Mouse (Mus musculus): Measurements from ENCODE around the gene Defb35. TPM values are rescaled to one million over a fixed set of nuclear protein-coding genes. Genes with fewer than 3 reads are reported as not detected.

The Defb35 gene
- polyA plus RNA-seq (2012; rRNA removed), result not detected in 2 replicates

GRCm38 (mm10) chr8:21938052-21938451 lies at the start of gene Defb35:
TSS of gene Defb35 (plus strand) at chr8:21938352.

GRCm38 (mm10) chr8:21906290-21906689 lies 31.9 kb upstream of the Defb35 start, which contains the start of gene Defb11:
TSS of gene Defb11 (minus strand) at chr8:21906412.

GRCm38 (mm10) chr8:21932610-21933009 lies 5.5 kb upstream of the Defb35 start, which contains the start of gene Defb15:
TSS of gene Defb15 (minus strand) at chr8:21932710.

GRCm38 (mm10) chr8:21946462-21946861 lies 8.3 kb downstream of the Defb35 start, which contains the start of gene Defb13:
TSS of gene Defb13 (plus strand) at chr8:21946762.

DNA sequence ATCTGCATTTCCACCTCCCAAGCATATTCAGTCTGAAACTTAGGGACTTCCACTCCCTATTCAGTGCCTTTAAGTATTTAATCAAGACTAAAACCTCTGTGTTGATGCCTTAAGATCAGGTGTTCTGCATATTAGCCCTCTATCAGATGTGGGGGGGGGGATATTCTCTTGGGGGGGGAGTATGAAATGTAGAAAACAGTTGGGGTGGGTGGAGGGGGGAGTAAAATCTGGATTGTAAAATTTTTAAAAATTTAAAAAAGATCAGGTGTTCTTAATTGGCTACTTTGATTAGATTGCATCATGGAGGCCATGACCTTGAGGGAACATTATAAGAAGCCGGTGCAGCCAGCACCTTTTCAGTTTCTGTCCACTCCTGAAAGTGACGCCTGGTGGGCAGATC lies 20.3 kb downstream of the Defb35 start, which contains the start of gene Fam90a1a:
Gene Fam90a1a, plus strand, starts transcription at position 301 of the 400 bp plus-strand sequence.

DNA sequence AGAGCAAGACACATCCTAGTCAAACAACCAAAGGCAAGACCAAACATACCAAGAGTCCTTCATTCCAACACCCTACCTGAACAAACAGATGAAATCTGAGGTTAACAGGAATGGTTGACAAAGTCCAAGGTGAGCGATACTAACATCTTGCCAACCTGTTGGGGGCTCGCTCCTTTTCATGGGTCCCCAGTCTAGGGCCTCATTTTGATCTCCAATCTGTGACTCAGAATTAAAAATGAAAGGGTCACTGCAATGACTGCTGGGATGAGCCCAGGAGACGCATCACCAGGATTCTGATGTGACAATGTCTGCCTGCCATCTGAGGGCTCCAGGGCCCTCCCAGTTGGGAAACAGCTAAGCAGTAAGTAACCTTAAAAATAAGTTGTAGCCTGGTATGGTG lies 31.3 kb downstream of the Defb35 start, which contains the start of gene Ccdc70:
Gene Ccdc70, plus strand, starts transcription at position 301 of the 400 bp plus-strand sequence.

Other genes starting within 250 kb of the Defb35 start
- not detected in 2 replicates for gene AY761184, start 234.7 kb upstream of the Defb35 start, polyA plus RNA-seq (2012; rRNA removed)
- gene Defa24, start 203.9 kb upstream of the Defb35 start, polyA plus RNA-seq (2012; rRNA removed), result not detected in 2 replicates
- not detected in 2 replicates for gene Defb50, start 114.8 kb upstream of the Defb35 start, polyA plus RNA-seq (2012; rRNA removed)
- not detected in 2 replicates for gene Defb2, start 98.4 kb upstream of the Defb35 start, polyA plus RNA-seq (2012; rRNA removed)
- 0.50 TPM in 1 of 2 replicates, not detected in the other for gene Defb10, start 79.5 kb upstream of the Defb35 start, polyA plus RNA-seq (2012; rRNA removed)
- not detected in 2 replicates for gene Defb9, start 52.9 kb upstream of the Defb35 start, polyA plus RNA-seq (2012; rRNA removed)
- 12.3 and 15.2 TPM in 2 replicates for gene Defb11, start 31.9 kb upstream of the Defb35 start, polyA plus RNA-seq (2012; rRNA removed)
- not detected in 2 replicates for gene Defb15, start 5.6 kb upstream of the Defb35 start, polyA plus RNA-seq (2012; rRNA removed)
- not detected in 2 replicates for gene Defb13, start 8.4 kb downstream of the Defb35 start, polyA plus RNA-seq (2012; rRNA removed)
- not detected in 2 replicates for gene Fam90a1a, start 20.4 kb downstream of the Defb35 start, polyA plus RNA-seq (2012; rRNA removed)
- not detected in 2 replicates for gene Ccdc70, start 31.4 kb downstream of the Defb35 start, polyA plus RNA-seq (2012; rRNA removed)
- gene Atp7b, start 122.0 kb downstream of the Defb35 start, polyA plus RNA-seq (2012; rRNA removed), result 2.2 TPM in 2 replicates
- gene Alg11, start 122.4 kb downstream of the Defb35 start, polyA plus RNA-seq (2012; rRNA removed), result 9.7 TPM in 2 replicates
- 0.74 and 0.86 TPM in 2 replicates for gene Nek5, start 186.7 kb downstream of the Defb35 start, polyA plus RNA-seq (2012; rRNA removed)
- gene Nek3, start 228.1 kb downstream of the Defb35 start, polyA plus RNA-seq (2012; rRNA removed), result 9.0 and 9.9 TPM in 2 replicates
- gene Ckap2, start 247.5 kb downstream of the Defb35 start, polyA plus RNA-seq (2012; rRNA removed), result 24.6 and 31.2 TPM in 2 replicates